Mouse (Mus musculus) E14TG2a.4 (cell line): Measurements from ENCODE around the gene Nckap1.

Source experiments
- H3K27me3 ChIP-seq: 2 replicates; pipeline ENCODE4 v1.6.1; 2014; ENCODE audit warnings: low read length, control low read depth; ENCODE audit not compliant: insufficient read depth
- H3K36me3 ChIP-seq: 2 replicates; pipeline ENCODE4 v1.6.1; 2014; ENCODE audit warnings: low read length, control low read depth; ENCODE audit not compliant: insufficient read depth
- H3K4me1 ChIP-seq: replicated peaks from 2 replicates; pipeline ENCODE4 v1.6.1; 2014; ENCODE audit warnings: low read depth, low read length, control low read depth
- H3K4me3 ChIP-seq: replicated peaks from 2 replicates; pipeline ENCODE4 v1.5.1; 2014; ENCODE audit warnings: mild to moderate bottlenecking, low read length
- H3K9me3 ChIP-seq: 2 replicates; pipeline ENCODE4 v1.6.1; 2014; ENCODE audit warnings: low read length, control low read depth
- CTCF ChIP-seq: conservative IDR thresholded peaks from 2 replicates; pipeline ENCODE4 v1.5.1; 2014; ENCODE audit warnings: low read length
- NANOG ChIP-seq: IDR thresholded peaks from 2 replicates; pipeline ENCODE4 v1.6.1; 2014; ENCODE audit warnings: borderline replicate concordance, low read length, mixed read lengths
- POU5F1 ChIP-seq: IDR thresholded peaks from 2 replicates; pipeline ENCODE4 v1.6.1; 2014; ENCODE audit warnings: low read length, borderline replicate concordance

Nckap1 gene

DNA sequence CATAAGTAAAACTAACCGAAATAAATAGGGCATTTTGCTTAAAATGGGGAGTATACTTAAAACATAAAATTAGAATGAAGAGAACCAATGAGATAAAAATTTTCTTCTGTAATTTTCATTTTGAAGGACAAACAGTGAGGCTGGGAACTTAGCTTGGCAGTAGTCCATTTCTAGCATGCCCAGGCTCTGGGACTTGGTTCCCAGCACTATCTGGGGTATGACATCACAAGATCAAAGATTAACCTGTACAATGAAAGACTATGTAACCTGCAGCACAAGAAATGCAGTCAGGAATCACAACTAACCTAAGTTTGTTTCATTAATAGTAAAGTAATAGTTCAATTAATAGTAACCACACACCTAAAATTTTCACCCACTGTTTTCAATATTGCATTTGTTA is 3.9 kb downstream of the Nckap1 start:
- Histone ChIP-seq H3K4me3 (no peak overlapping the region), H3K4me1 (peaks cover 38% of the 10 kb centered on the region), H3K9me3 (no peaks in the 10 kb centered on the region), H3K27me3 (0 out of 2 replicates have a peak, but pooled peaks cover 1% of the 10 kb centered on the region), H3K36me3 (no peaks in the 10 kb centered on the region)
- TF ChIP-seq POU5F1 (no peak), NANOG (no peak), CTCF (no peak)

DNA sequence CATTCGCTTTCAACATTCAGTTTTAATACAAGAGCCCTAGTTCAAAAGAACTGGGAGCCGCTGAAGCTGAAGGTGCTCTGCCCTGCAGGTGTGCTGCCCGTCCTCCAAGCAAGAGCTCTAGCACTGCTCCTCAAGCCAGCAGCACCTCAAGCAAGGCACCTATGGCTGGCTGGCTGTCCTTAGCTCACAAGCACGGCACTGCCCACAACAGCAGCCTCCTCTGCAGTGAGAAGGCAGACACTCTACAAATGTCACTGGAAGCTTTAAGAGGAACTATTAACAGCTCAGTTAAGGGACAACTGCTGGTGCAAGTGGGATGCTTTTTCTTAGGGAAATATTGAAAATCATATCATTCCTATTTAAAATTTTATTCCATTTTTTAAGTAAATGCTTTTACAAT is 10.5 kb downstream of the Nckap1 start:
- Histone ChIP-seq H3K27me3 (no peaks in the 10 kb centered on the region), H3K4me3 (no peak overlapping the region), H3K4me1 (peaks cover 14% of the 10 kb centered on the region), H3K36me3 (peaks cover 5% of the 10 kb centered on the region; the same call in 1 of the 2 replicates), H3K9me3 (no peaks in the 10 kb centered on the region)
- TF ChIP-seq POU5F1 (no peak), NANOG (no peak), CTCF (no peak)

DNA sequence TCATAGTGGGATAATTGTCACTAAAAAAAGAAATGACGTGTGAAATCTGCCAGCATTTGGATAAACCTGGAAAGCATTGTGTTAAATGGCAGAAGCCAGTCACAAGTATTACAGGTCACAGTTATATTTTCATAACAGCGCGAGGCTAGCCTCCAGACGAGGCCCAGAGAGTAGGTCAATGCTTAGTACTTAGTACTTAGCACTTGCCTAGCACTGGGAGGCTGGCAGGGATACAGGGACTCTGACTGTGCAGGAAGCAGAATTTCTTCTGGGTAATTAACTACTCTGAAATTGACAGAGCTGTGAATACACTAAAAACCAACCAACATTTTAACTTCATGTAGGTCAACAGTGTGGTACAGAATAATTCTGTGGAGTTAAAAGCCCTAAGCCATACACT is 13.8 kb downstream of the Nckap1 start:
- Histone ChIP-seq H3K4me3 (no peak overlapping the region), H3K9me3 (no peaks in the 10 kb centered on the region), H3K4me1 (no peaks in the 10 kb centered on the region), H3K27me3 (no peaks in the 10 kb centered on the region), H3K36me3 (peaks cover 5% of the 10 kb centered on the region; the same call in 1 of the 2 replicates)
- TF ChIP-seq CTCF (no peak), NANOG (no peak), POU5F1 (no peak)

DNA sequence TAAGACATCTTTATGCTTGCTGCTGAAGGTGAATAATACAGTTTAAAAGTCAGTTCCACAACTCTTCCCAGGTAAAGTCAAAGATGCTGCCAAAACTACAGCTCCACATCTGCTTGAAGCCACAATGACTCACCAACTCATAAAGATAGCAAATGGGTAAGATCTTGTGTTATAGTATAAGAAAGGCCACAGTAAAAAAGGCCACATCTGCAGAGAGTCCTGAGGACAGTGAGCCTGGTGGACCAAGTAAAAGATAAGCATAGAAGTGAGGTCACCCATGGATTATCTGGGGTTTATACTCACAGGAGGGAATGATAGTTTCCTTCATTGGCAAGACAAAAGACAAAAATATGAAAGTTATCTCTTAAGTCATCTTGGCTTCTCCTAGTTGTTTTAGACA is 18.9 kb downstream of the Nckap1 start:
- no peak overlapping the region for H3K4me3 ChIP-seq
- H3K36me3 ChIP-seq = peaks cover 13% of the 10 kb centered on the region
- no peaks in the 10 kb centered on the region for H3K4me1 ChIP-seq
- TF ChIP-seq NANOG = no peak
- H3K9me3 ChIP-seq = no peaks in the 10 kb centered on the region
- no peaks in the 10 kb centered on the region for H3K27me3 ChIP-seq

GRCm38 (mm10) chr2:80561478-80561877 is 19.7 kb downstream of the Nckap1 start:
- Histone ChIP-seq H3K27me3 (no peaks in the 10 kb centered on the region), H3K9me3 (no peaks in the 10 kb centered on the region), H3K4me3 (no peak overlapping the region), H3K4me1 (no peaks in the 10 kb centered on the region), H3K36me3 (peaks cover 12% of the 10 kb centered on the region)
- TF ChIP-seq CTCF (no peak), POU5F1 (no peak), NANOG (no peak)

DNA sequence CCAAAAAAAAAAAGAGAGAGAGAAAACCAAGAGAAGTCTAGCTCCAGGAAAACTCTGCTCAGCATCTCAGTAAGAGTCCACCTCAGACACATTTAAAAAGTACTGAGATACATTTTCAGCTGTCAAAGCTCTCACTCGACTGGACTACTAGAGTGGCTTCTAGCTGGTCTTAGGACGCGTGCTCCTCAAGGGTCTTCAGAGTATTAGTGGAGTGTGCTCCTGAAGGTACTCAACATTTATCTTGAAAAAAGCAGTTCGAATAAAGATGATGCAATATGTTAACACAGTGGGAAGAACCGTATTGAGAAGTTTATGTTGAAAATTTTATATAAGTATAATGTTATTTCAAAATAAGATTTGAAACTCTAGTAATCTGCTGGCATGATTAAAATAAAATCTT is 20.4 kb downstream of the Nckap1 start:
- Histone ChIP-seq H3K4me3 (no peak overlapping the region), H3K4me1 (no peaks in the 10 kb centered on the region), H3K9me3 (no peaks in the 10 kb centered on the region), H3K36me3 (peaks cover 13% of the 10 kb centered on the region), H3K27me3 (no peaks in the 10 kb centered on the region)
- TF ChIP-seq CTCF (no peak), NANOG (no peak), POU5F1 (no peak)

GRCm38 (mm10) chr2:80559655-80560054 is 21.5 kb downstream of the Nckap1 start:
- TF ChIP-seq CTCF (no peak), NANOG (no peak), POU5F1 (no peak)
- H3K27me3 ChIP-seq = no peaks in the 10 kb centered on the region
- H3K9me3 ChIP-seq = no peaks in the 10 kb centered on the region
- peaks cover 19% of the 10 kb centered on the region for H3K36me3 ChIP-seq
- H3K4me1 ChIP-seq = no peaks in the 10 kb centered on the region
- no peak overlapping the region for H3K4me3 ChIP-seq

DNA sequence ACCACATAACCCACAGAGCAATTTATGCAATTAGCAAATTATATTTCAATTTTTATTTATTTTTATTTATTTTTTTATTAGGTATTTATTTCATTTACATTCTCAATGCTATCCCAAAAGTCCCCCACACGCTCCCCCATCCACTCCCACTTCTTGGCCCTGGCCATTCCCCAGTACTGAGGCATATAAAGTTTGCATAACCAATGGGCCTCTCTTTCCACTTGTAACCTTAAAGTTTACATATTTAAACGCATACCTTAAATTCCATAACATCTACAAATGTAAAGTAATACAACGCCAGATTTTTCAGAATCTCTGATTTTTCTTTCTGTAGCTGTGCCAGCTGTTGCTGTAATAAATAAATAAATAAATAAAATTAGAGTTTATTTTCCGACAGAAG is 26.7 kb downstream of the Nckap1 start:
- peaks cover 60% of the 10 kb centered on the region for H3K36me3 ChIP-seq
- H3K27me3 ChIP-seq = no peaks in the 10 kb centered on the region
- no peaks in the 10 kb centered on the region for H3K9me3 ChIP-seq
- no peaks in the 10 kb centered on the region for H3K4me1 ChIP-seq
- H3K4me3 ChIP-seq = no peak overlapping the region
- no peak for TF ChIP-seq NANOG
- no peak for TF ChIP-seq CTCF
- TF ChIP-seq POU5F1 = no peak

- Histone ChIP-seq H3K27me3 (no peaks in the 10 kb centered on the region), H3K9me3 (no peaks in the 10 kb centered on the region), H3K36me3 (peaks cover 77% of the 10 kb centered on the region), H3K4me3 (no peak overlapping the region), H3K4me1 (no peaks in the 10 kb centered on the region)
- TF ChIP-seq POU5F1 = no peak
- no peak for TF ChIP-seq NANOG
- TF ChIP-seq CTCF = no peak
Observed at GRCm38 (mm10) chr2:80549704-80550103, 31.5 kb downstream of the Nckap1 start.
